Mouse (Mus musculus) E14TG2a.4 (cell line): ENCODE measurements around the gene Cpne8.

ENCODE experiments used
- CTCF ChIP-seq: conservative IDR thresholded peaks from 2 replicates; pipeline ENCODE4 v1.5.1; 2014; ENCODE audit warnings: low read length
- NANOG ChIP-seq: IDR thresholded peaks from 2 replicates; pipeline ENCODE4 v1.6.1; 2014; ENCODE audit warnings: borderline replicate concordance, low read length, mixed read lengths
- POU5F1 ChIP-seq: IDR thresholded peaks from 2 replicates; pipeline ENCODE4 v1.6.1; 2014; ENCODE audit warnings: low read length, borderline replicate concordance

DNA sequence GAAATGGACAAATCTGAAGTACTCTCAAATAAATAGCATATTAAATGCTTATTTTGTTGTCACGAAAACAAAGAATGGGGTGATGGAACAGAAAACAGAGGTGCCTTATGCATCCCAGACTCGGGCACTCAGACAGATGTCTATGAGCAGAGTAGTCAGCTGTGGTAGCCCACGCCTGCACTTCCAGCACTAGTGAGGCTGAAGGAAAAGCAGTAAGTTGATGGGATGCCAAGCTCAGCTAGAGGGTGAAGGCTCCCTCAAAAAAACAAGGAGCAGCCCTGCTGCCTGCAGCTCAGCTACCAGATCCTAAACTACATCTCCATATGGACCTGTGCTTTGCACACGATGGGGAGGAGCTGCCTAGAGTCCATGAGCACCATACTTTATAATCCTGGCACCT lies 15.6 kb downstream of the Cpne8 start:
- TF ChIP-seq CTCF (no peak), NANOG (no peak), POU5F1 (no peak)
